Mouse (Mus musculus) olfactory bulb, adult 2 months (tissue): Measurements from ENCODE around the gene Tmem87b.

ENCODE experiments used
- CTCF ChIP-seq: fragments of 200-500 bp; IDR thresholded peaks from 2 replicates; pipeline ENCODE4 v1.5.1; 2012; ENCODE audit warnings: low read depth, mild to moderate bottlenecking, low read length, moderate library complexity; ENCODE audit not compliant: insufficient read depth
- POLR2A ChIP-seq: fragments of 200-500 bp; IDR thresholded peaks from 2 replicates; pipeline ENCODE4 v1.6.1; 2012; ENCODE audit warnings: mild to moderate bottlenecking, low read depth, low read length, moderate library complexity; ENCODE audit not compliant: insufficient read depth

DNA sequence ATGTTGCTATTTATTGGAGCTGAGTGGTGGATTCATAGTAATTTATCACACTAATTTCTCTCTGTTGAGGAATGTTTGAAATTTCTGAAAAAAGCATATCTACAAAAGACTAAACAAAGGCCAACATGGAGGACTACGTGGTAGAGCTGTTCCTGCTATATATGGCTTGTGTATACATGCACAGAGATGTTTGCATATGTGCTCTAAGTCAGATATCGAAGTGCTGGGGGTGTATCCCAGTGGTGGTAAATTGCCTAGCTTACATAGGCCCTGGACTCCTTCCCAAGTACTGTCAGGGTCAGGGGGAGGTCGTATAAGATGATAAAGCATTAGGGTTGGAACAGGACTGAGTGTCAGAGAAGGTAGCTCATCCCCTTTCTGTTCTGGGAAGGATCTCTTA lies 14.7 kb downstream of the Tmem87b start:
- no peak for TF ChIP-seq CTCF
- TF ChIP-seq POLR2A: no peak
